Mouse (Mus musculus): Measurements from ENCODE around the gene Gm42688. TPM values are rescaled to one million over a fixed set of nuclear protein-coding genes. Genes with fewer than 3 reads are reported as not detected.

Gene Gm42688
- polyA plus RNA-seq, 1 experiment from 2014 or later = 1.2 TPM

- Histone ChIP-seq H3K27me3 (ENCODE audit: control insufficient read depth, insufficient read depth, low read length) (no peaks in the 10 kb centered on the region), H3K27ac (ENCODE audit: low read depth, low read length) (no peak overlapping the region), H3K9me3 (replicated peaks; ENCODE audit: control insufficient read depth, low read length) (no peaks in the 10 kb centered on the region), H3K36me3 (ENCODE audit: control insufficient read depth, insufficient read depth, low read length) (no peaks in the 10 kb centered on the region), H3K9ac (ENCODE audit: low read depth, low read length) (no peak overlapping the region), H3K4me1 (ENCODE audit: control insufficient read depth, insufficient read depth, low read length) (peaks cover 32% of the 10 kb centered on the region), H3K4me3 (ENCODE audit: low read depth, low read length) (no peak overlapping the region), H3K4me2 (no peak overlapping the region)
- no peak for ATAC-seq (replicated peaks; ENCODE audit: insufficient number of reproducible peaks, low FRiP score, low TSS enrichment)
- 77% methylated on average over 4 of the region's 4 CpGs for WGBS (ENCODE audit: insufficient replicate concordance)
Measured at GRCm38 (mm10) chr6:83111510-83112136, 10.2 kb downstream of the Gm42688 start.

DNA sequence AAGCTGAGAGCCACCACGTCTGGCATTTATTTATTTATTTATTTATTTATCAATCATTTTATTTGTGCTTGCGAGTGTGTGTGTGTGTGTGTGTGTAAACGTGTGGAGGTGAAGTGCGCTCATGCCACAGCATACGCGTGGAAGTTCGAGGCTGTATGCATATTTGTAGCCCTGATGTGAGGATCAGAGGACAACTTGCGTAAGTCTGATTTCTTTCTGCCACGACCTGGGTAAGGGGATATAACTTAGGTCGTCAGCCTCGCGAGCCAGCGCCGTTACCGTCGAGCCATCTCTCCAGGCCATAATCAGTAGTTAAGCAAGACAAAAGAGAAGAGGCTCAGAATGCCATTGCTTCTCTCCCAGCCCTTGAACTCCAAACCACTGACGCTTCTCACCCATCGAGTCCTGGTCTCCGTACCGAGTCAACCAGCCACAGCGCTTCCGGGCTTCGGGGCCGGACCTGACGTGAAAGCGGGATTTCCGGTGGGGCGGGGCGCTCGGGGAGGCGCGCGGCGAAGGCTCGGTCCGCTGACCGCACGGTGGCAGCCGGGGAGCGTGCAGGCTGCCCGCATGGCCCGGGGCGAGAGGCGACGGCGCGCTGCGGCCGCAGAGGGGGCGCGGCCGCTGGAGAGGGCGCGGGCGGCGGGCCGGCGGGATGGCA lies 13.7 kb downstream of the Gm42688 start, which contains the start of gene Mogs:
Gene Mogs, plus strand, starts transcription at position 486 of the 661 bp plus-strand sequence.
- under 1% methylated on average over 46 of the region's 58 CpGs for WGBS (ENCODE audit: insufficient replicate concordance)
- Histone ChIP-seq H3K4me1 (ENCODE audit: control insufficient read depth, insufficient read depth, low read length) (peaks cover 30% of the 10 kb centered on the region), H3K9ac (ENCODE audit: low read depth, low read length) (peak within 1 kb of the TSS; percentile 87), H3K4me2 (peak within 1 kb of the TSS; percentile 89), H3K27ac (ENCODE audit: low read depth, low read length) (peak within 1 kb of the TSS; percentile 87), H3K27me3 (ENCODE audit: control insufficient read depth, insufficient read depth, low read length) (no peaks in the 10 kb centered on the region), H3K9me3 (replicated peaks; ENCODE audit: control insufficient read depth, low read length) (no peaks in the 10 kb centered on the region), H3K4me3 (ENCODE audit: low read depth, low read length) (peak within 1 kb of the TSS; percentile 65), H3K36me3 (ENCODE audit: control insufficient read depth, insufficient read depth, low read length) (peaks cover 22% of the 10 kb centered on the region)
- ATAC-seq (replicated peaks; ENCODE audit: insufficient number of reproducible peaks, low FRiP score, low TSS enrichment) = peak; percentile 82

GRCm38 (mm10) chr6:83115682-83116372 lies 14.4 kb downstream of the Gm42688 start:
- peaks cover 28% of the 10 kb centered on the region for H3K4me1 ChIP-seq (ENCODE audit: control insufficient read depth, insufficient read depth, low read length)
- 0 out of 2 replicates have a peak, but pooled peaks have one; percentile 17 for ATAC-seq (replicated peaks; ENCODE audit: insufficient number of reproducible peaks, low FRiP score, low TSS enrichment)
- WGBS (ENCODE audit: insufficient replicate concordance) = 2% methylated on average over 29 of the region's 48 CpGs
- H3K27ac ChIP-seq (ENCODE audit: low read depth, low read length) = peak overlapping the region; percentile 87
- H3K9ac ChIP-seq (ENCODE audit: low read depth, low read length) = peak overlapping the region; percentile 87
- H3K9me3 ChIP-seq (replicated peaks; ENCODE audit: control insufficient read depth, low read length) = no peaks in the 10 kb centered on the region
- H3K4me2 ChIP-seq = peak overlapping the region; percentile 89
- H3K4me3 ChIP-seq (ENCODE audit: low read depth, low read length) = peak overlapping the region; percentile 65
- no peaks in the 10 kb centered on the region for H3K27me3 ChIP-seq (ENCODE audit: control insufficient read depth, insufficient read depth, low read length)
- peaks cover 22% of the 10 kb centered on the region for H3K36me3 ChIP-seq (ENCODE audit: control insufficient read depth, insufficient read depth, low read length)

DNA sequence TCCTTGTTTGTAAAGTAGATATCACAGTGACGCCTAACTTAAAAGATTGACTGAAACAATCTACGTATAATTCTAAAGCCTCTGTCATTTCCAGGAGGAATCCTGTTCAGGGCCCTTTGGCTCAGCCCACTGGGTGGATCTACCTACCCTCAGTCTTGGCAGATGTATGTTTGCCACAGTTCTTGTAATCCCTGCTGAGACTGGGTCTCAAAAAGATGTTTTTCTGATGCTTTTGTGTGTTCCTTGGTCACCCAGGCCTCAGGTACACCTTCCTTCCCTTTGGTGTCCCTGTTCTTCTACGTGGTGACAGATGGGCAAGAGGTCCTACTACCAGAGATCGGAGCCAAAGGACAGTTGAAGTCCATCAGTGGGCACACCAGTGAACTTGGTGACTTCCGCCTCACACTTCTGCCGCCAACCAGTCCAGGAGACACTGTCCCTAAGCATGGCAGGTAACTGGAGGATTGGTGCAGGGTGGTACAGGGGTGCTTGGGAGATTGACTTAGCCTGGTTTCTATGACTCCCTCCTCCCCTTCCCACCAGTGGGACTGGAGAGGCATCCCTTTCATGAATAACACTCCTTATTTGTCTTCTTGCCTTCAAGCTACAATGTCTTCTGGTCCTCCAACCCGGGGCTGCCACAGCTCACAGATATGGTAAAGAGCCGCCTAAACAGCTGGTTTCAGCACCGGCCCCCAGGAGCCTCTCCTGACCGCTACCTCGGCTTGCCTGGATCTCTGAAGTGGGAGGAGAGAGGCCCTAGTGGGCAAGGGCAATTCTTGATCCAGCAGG lies 15.2 kb downstream of the Gm42688 start:
- H3K9ac ChIP-seq (ENCODE audit: low read depth, low read length) = peak overlapping the region; percentile 87
- no peaks in the 10 kb centered on the region for H3K27me3 ChIP-seq (ENCODE audit: control insufficient read depth, insufficient read depth, low read length)
- peak overlapping the region; percentile 89 for H3K4me2 ChIP-seq
- peaks cover 26% of the 10 kb centered on the region for H3K4me1 ChIP-seq (ENCODE audit: control insufficient read depth, insufficient read depth, low read length)
- 0 out of 2 replicates have a peak overlapping the region, but pooled peaks have one; percentile 87 for H3K27ac ChIP-seq (ENCODE audit: low read depth, low read length)
- WGBS (ENCODE audit: insufficient replicate concordance) = 76% methylated on average over 11 of the region's 11 CpGs
- H3K4me3 ChIP-seq (ENCODE audit: low read depth, low read length) = peak overlapping the region; percentile 65
- H3K36me3 ChIP-seq (ENCODE audit: control insufficient read depth, insufficient read depth, low read length) = peaks cover 22% of the 10 kb centered on the region
- ATAC-seq (replicated peaks; ENCODE audit: insufficient number of reproducible peaks, low FRiP score, low TSS enrichment) = no peak
- H3K9me3 ChIP-seq (replicated peaks; ENCODE audit: control insufficient read depth, low read length) = no peaks in the 10 kb centered on the region

- H3K9me3 ChIP-seq (replicated peaks; ENCODE audit: control insufficient read depth, low read length) = no peaks in the 10 kb centered on the region
- H3K36me3 ChIP-seq (ENCODE audit: control insufficient read depth, insufficient read depth, low read length) = peaks cover 22% of the 10 kb centered on the region
- WGBS (ENCODE audit: insufficient replicate concordance) = 78% methylated on average over 4 of the region's 4 CpGs
- no peak overlapping the region for H3K27ac ChIP-seq (ENCODE audit: low read depth, low read length)
- no peak overlapping the region; the same call in 1 of the 2 replicates for H3K4me2 ChIP-seq
- H3K4me3 ChIP-seq (ENCODE audit: low read depth, low read length) = peak overlapping the region; percentile 65
- ATAC-seq (replicated peaks; ENCODE audit: insufficient number of reproducible peaks, low FRiP score, low TSS enrichment) = no peak
- H3K4me1 ChIP-seq (ENCODE audit: control insufficient read depth, insufficient read depth, low read length) = peaks cover 26% of the 10 kb centered on the region
- 0 out of 2 replicates have a peak overlapping the region, but pooled peaks have one; percentile 87 for H3K9ac ChIP-seq (ENCODE audit: low read depth, low read length)
- H3K27me3 ChIP-seq (ENCODE audit: control insufficient read depth, insufficient read depth, low read length) = no peaks in the 10 kb centered on the region
Measured at GRCm38 (mm10) chr6:83117165-83117438, 15.7 kb downstream of the Gm42688 start.

- H3K27me3 ChIP-seq (ENCODE audit: control insufficient read depth, insufficient read depth, low read length) = no peaks in the 10 kb centered on the region
- no peak overlapping the region; the same call in 1 of the 2 replicates for H3K27ac ChIP-seq (ENCODE audit: low read depth, low read length)
- H3K4me1 ChIP-seq (ENCODE audit: control insufficient read depth, insufficient read depth, low read length) = peaks cover 28% of the 10 kb centered on the region
- H3K4me2 ChIP-seq = no peak overlapping the region
- no peak overlapping the region for H3K9ac ChIP-seq (ENCODE audit: low read depth, low read length)
- 88% methylated on average over 13 of the region's 13 CpGs for WGBS (ENCODE audit: insufficient replicate concordance)
- no peak for ATAC-seq (replicated peaks; ENCODE audit: insufficient number of reproducible peaks, low FRiP score, low TSS enrichment)
- H3K9me3 ChIP-seq (replicated peaks; ENCODE audit: control insufficient read depth, low read length) = no peaks in the 10 kb centered on the region
- peak overlapping the region; percentile 65; the same call in 1 of the 2 replicates for H3K4me3 ChIP-seq (ENCODE audit: low read depth, low read length)
- peaks cover 22% of the 10 kb centered on the region for H3K36me3 ChIP-seq (ENCODE audit: control insufficient read depth, insufficient read depth, low read length)
Measured at GRCm38 (mm10) chr6:83117616-83118015, 16.2 kb downstream of the Gm42688 start.

DNA sequence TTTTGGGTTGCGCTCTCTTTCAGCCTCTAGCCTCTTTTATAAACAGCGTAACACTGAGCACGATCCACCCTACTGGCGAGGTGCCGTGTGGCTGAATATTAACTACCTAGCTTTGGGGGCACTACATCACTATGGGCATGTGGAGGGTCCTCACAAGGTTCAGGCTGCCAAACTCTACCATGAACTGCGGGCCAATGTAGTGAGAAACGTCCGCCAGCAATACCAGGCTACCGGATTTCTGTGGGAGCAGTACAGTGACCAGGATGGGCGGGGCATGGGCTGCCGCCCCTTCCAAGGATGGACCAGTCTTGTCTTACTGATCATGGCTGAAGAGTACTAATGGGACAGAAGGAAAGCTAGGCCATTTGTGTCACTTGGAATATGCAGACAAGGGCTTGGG lies 17.0 kb downstream of the Gm42688 start:
- H3K4me1 ChIP-seq (ENCODE audit: control insufficient read depth, insufficient read depth, low read length) = peaks cover 32% of the 10 kb centered on the region
- H3K27ac ChIP-seq (ENCODE audit: low read depth, low read length) = no peak overlapping the region

More for the DNA sequence above, 17.0 kb downstream of the Gm42688 start:
- H3K9me3 ChIP-seq (replicated peaks; ENCODE audit: control insufficient read depth, low read length) = no peaks in the 10 kb centered on the region
- WGBS (ENCODE audit: insufficient replicate concordance) = 81% methylated on average over 11 of the region's 11 CpGs
- H3K4me3 ChIP-seq (ENCODE audit: low read depth, low read length) = no peak overlapping the region
- no peaks in the 10 kb centered on the region for H3K27me3 ChIP-seq (ENCODE audit: control insufficient read depth, insufficient read depth, low read length)
- no peak overlapping the region for H3K4me2 ChIP-seq
- 0 out of 2 replicates have a peak overlapping the region, but pooled peaks have one; percentile 8 for H3K9ac ChIP-seq (ENCODE audit: low read depth, low read length)
- peaks cover 22% of the 10 kb centered on the region for H3K36me3 ChIP-seq (ENCODE audit: control insufficient read depth, insufficient read depth, low read length)
- ATAC-seq (replicated peaks; ENCODE audit: insufficient number of reproducible peaks, low FRiP score, low TSS enrichment) = no peak

All from heart, embryonic 11.5 days (tissue).